Mouse (Mus musculus): ENCODE data around the gene Olfr1314. TPM values are rescaled to one million over a fixed set of nuclear protein-coding genes. Genes with fewer than 3 reads are reported as not detected.

The Olfr1314 gene
- not detected in 2 replicates for polyA plus RNA-seq (2015; fragmentation: Nextera tagmentation; extraction: Ambion mirVana)

- DNase-seq (ENCODE audit: low spot score) = no peak
These were observed at the start of gene Olfr1314 for GRCm38 (mm10) chr2:112096681-112097080. Gene Olfr1314 (minus strand): TSS chr2:112096781.

- no peak for DNase-seq (ENCODE audit: low spot score)
These were observed 43.4 kb upstream of the Olfr1314 start, which contains the start of gene Olfr1317 for GRCm38 (mm10) chr2:112140029-112140428. Gene Olfr1317 (plus strand): TSS chr2:112140329.

DNA sequence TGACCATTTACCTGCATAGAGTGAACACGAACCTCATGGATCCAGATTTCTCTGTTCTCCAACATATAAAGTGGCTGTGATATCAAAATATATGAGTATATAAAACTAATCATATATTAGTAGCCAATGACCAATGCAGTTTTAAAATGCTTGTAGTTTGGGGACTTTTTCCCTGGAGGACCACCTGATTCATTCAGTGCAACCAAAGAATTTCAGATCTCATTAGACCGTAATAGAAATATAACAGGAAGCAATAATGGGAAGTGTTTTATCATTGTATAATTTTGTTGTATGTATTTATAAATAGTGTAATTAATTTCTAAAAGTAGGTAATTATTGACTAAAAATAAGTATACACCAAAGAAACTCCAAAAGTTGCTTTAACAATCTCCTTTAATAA is 38.3 kb upstream of the Olfr1314 start, which contains the start of gene Olfr1316:
TSS of gene Olfr1316 (minus strand) at position 101 of the 400 bp plus-strand sequence.
- DNase-seq (ENCODE audit: low spot score) = no peak

DNA sequence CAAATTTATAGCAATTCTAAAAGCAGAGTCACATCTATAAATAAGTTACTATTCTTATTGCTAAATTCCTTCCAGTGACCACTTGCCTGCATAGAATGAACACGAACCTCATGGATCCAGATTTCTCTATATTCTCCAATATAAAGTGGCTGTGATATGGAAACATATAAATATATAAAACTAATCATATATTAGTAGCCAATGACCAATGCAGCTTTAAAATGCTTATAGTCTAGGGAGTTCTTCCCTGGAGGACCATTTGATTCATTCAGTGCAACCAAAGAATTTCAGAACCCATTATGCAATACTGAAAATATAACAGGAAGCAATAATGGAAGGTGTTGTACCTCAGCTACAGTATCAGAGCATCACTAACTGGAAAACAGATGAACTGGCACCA is 18.8 kb upstream of the Olfr1314 start, which contains the start of gene Olfr1315-ps1:
TSS of gene Olfr1315-ps1 (minus strand) at position 101 of the 400 bp plus-strand sequence.
- DNase-seq (ENCODE audit: low spot score) = no peak

GRCm38 (mm10) chr2:112077743-112078142 is 18.8 kb downstream of the Olfr1314 start, which contains the start of gene Olfr1313:
Gene Olfr1313 (minus strand): TSS chr2:112077843.
- DNase-seq (ENCODE audit: low spot score) = no peak

DNA sequence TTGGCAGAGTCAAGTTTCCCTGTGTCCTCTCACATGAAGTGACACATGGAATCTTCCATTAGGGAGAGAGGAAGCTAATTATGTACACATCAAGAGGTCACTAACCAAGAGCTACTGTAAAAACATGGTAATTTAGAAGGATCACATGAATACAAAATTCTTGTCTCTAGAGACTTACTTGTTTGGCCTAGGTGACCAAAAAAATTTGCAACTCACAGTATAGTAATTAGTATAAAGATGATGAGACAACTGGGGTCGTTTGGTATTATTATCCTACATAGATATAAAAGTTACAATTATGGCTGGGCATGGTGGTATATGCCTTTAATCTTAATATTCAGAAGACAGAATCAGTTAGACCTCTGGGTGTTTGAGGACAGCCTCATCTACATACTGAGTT is 46.4 kb downstream of the Olfr1314 start, which contains the start of gene Olfr1312:
TSS of gene Olfr1312 (minus strand) at position 101 of the 400 bp plus-strand sequence.
- no peak for DNase-seq (ENCODE audit: low spot score)

Other genes with a start within 250 kb of the Olfr1314 start
- gene Olfr1305, start 219.6 kb downstream of the Olfr1314 start, polyA plus RNA-seq (2015; fragmentation: Nextera tagmentation; extraction: Ambion mirVana) = not detected in 2 replicates
- gene Olfr1306, start 180.5 kb downstream of the Olfr1314 start, polyA plus RNA-seq (2015; fragmentation: Nextera tagmentation; extraction: Ambion mirVana) = not detected in 2 replicates
- gene Olfr1307, start 147.3 kb downstream of the Olfr1314 start, polyA plus RNA-seq (2015; fragmentation: Nextera tagmentation; extraction: Ambion mirVana) = not detected in 2 replicates
- not detected in 2 replicates for gene Olfr1308, start 131.8 kb downstream of the Olfr1314 start, polyA plus RNA-seq (2015; fragmentation: Nextera tagmentation; extraction: Ambion mirVana)
- gene Olfr1309, start 106.5 kb downstream of the Olfr1314 start, polyA plus RNA-seq (2015; fragmentation: Nextera tagmentation; extraction: Ambion mirVana) = not detected in 2 replicates
- not detected in 2 replicates for gene Olfr1310, start 84.1 kb downstream of the Olfr1314 start, polyA plus RNA-seq (2015; fragmentation: Nextera tagmentation; extraction: Ambion mirVana)
- not detected in 2 replicates for gene Olfr1311, start 72.4 kb downstream of the Olfr1314 start, polyA plus RNA-seq (2015; fragmentation: Nextera tagmentation; extraction: Ambion mirVana)
- not detected in 2 replicates for gene Olfr1312, start 46.5 kb downstream of the Olfr1314 start, polyA plus RNA-seq (2015; fragmentation: Nextera tagmentation; extraction: Ambion mirVana)
- not detected in 2 replicates for gene Olfr1313, start 18.9 kb downstream of the Olfr1314 start, polyA plus RNA-seq (2015; fragmentation: Nextera tagmentation; extraction: Ambion mirVana)
- gene Olfr1315-ps1, start 18.7 kb upstream of the Olfr1314 start, polyA plus RNA-seq (2015; fragmentation: Nextera tagmentation; extraction: Ambion mirVana) = not detected in 2 replicates
- gene Olfr1316, start 38.2 kb upstream of the Olfr1314 start, polyA plus RNA-seq (2015; fragmentation: Nextera tagmentation; extraction: Ambion mirVana) = not detected in 2 replicates
- gene Olfr1317, start 43.5 kb upstream of the Olfr1314 start, polyA plus RNA-seq (2015; fragmentation: Nextera tagmentation; extraction: Ambion mirVana) = not detected in 2 replicates
- 0.09 TPM in 1 of 2 replicates, not detected in the other for gene Olfr1318, start 57.4 kb upstream of the Olfr1314 start, polyA plus RNA-seq (2015; fragmentation: Nextera tagmentation; extraction: Ambion mirVana)
- gene Lpcat4, start 142.7 kb upstream of the Olfr1314 start, polyA plus RNA-seq (2015; fragmentation: Nextera tagmentation; extraction: Ambion mirVana) = 8.1 and 11.4 TPM in 2 replicates
- 0.04 and 0.08 TPM in 2 replicates for gene Nutm1, start 162.5 kb upstream of the Olfr1314 start, polyA plus RNA-seq (2015; fragmentation: Nextera tagmentation; extraction: Ambion mirVana)
- 283 and 333 TPM in 2 replicates for gene Nop10, start 165.1 kb upstream of the Olfr1314 start, polyA plus RNA-seq (2015; fragmentation: Nextera tagmentation; extraction: Ambion mirVana)
- gene Slc12a6, start 169.0 kb upstream of the Olfr1314 start, polyA plus RNA-seq (2015; fragmentation: Nextera tagmentation; extraction: Ambion mirVana) = 15.8 and 19.4 TPM in 2 replicates
- gene Gm21985, start 169.5 kb upstream of the Olfr1314 start, polyA plus RNA-seq (2015; fragmentation: Nextera tagmentation; extraction: Ambion mirVana) = not detected in 2 replicates